Mouse (Mus musculus) midbrain, embryonic 15.5 days (tissue): ENCODE measurements around the gene Apbb1. TPM values are rescaled to one million over a fixed set of nuclear protein-coding genes. Genes with fewer than 3 reads are reported as not detected.

Experiments
- ATAC-seq: fragments of 200-750 bp; cut with Nextera tagmentation; replicated peaks from 2 replicates; pipeline ENCODE4 v1.8.0; 2017; ENCODE audit warnings: moderate TSS enrichment
- H3K27ac ChIP-seq: fragments of 300-500 bp; sonication (generic); 2 replicates; pipeline ENCODE4 v1.5.1; 2015; ENCODE audit warnings: mild to moderate bottlenecking, inconsistent platforms
- H3K27me3 ChIP-seq: fragments of 300-500 bp; sonication (generic); replicated peaks from 2 replicates; pipeline ENCODE4 v1.6.1; 2015; ENCODE audit warnings: inconsistent platforms
- H3K36me3 ChIP-seq: fragments of 300-500 bp; sonication (generic); replicated peaks from 2 replicates; pipeline ENCODE4 v1.6.1; 2015; ENCODE audit warnings: inconsistent platforms
- H3K4me1 ChIP-seq: fragments of 300-500 bp; sonication (generic); 2 replicates; pipeline ENCODE4 v1.6.1; 2015; ENCODE audit warnings: inconsistent platforms
- H3K4me2 ChIP-seq: fragments of 300-500 bp; sonication (generic); 2 replicates; pipeline ENCODE4 v1.6.1; 2015; ENCODE audit warnings: inconsistent platforms, mild to moderate bottlenecking, moderate library complexity
- H3K4me3 ChIP-seq: fragments of 300-500 bp; sonication (generic); 2 replicates; pipeline ENCODE4 v1.5.1; 2015; ENCODE audit warnings: mild to moderate bottlenecking, inconsistent platforms
- H3K9ac ChIP-seq: fragments of 300-500 bp; sonication (generic); 2 replicates; pipeline ENCODE4 v1.6.1; 2015; ENCODE audit warnings: mild to moderate bottlenecking, inconsistent platforms
- H3K9me3 ChIP-seq: fragments of 300-500 bp; sonication (generic); 2 replicates; pipeline ENCODE4 v1.6.1; 2016; ENCODE audit warnings: inconsistent platforms
- WGBS: fragments of 180-500 bp; shearing (Covaris S2); methylation state at CpG from one replicate; pipeline ENCODE4 v1.1.7; 2015; ENCODE audit warnings: mixed read lengths; 5-methylcytosine and 5-hydroxymethylcytosine counted together
- polyA plus RNA-seq: library from polyadenylated mRNA; unstranded; fragments of >200 nt; fragmentation: Nextera tagmentation; extraction: Ambion mirVana; gene quantifications from 2 replicates; pipeline ENCODE4 v1.2.1, GENCODE M21; 2015

The Apbb1 gene
- polyA plus RNA-seq, 1 experiment from 2014 or later = 319 TPM

GRCm38 (mm10) chr7:105569512-105570496, 11.6 kb downstream of the Apbb1 start:
- Histone ChIP-seq H3K9me3 (no peaks in the 10 kb centered on the region), H3K4me2 (peak overlapping the region; percentile 56), H3K9ac (peak overlapping the region; percentile 38; the same call in 1 of the 2 replicates), H3K4me3 (peak overlapping the region; percentile 28), H3K27me3 (no peaks in the 10 kb centered on the region), H3K36me3 (peaks cover 39% of the 10 kb centered on the region), H3K27ac (peak overlapping the region; percentile 89), H3K4me1 (peaks cover 57% of the 10 kb centered on the region)
- ATAC-seq = peak; percentile 34
- 7% methylated on average over 12 of the region's 12 CpGs for WGBS

DNA sequence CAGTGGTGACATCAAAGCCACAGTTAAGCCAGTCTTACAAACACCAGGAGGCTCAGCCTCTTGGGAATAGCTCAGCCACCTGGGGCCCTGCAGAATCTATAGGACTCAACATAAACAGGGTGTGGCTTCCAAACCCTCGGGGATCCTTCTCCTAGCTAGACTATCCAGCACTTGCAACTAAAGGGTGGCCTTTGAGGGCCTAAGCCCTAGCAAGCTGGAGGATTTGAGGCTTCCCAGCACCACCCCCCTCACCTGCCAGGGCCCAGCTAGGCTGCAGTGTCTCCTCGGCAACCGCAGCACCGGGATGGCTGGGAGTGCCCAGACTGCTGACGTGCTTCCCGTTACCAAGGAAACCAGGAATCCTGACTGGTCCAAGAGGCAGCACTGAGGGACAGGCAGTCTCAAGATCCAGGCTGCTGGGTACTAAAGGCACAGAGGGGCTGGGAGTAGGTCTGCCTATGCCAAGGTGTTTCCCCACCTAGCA, 12.4 kb downstream of the Apbb1 start:
- Histone ChIP-seq H3K9ac (peak overlapping the region; percentile 38), H3K4me3 (peak overlapping the region; percentile 28), H3K4me1 (peaks cover 56% of the 10 kb centered on the region), H3K9me3 (no peaks in the 10 kb centered on the region), H3K36me3 (peaks cover 42% of the 10 kb centered on the region), H3K4me2 (peak overlapping the region; percentile 56), H3K27me3 (no peaks in the 10 kb centered on the region), H3K27ac (peak overlapping the region; percentile 89)
- peak; percentile 94 for ATAC-seq
- 3% methylated on average over 6 of the region's 6 CpGs for WGBS

- WGBS = 3% methylated on average over 7 of the region's 7 CpGs
- H3K36me3 ChIP-seq = peaks cover 42% of the 10 kb centered on the region
- peaks cover 55% of the 10 kb centered on the region for H3K4me1 ChIP-seq
Observed at GRCm38 (mm10) chr7:105568583-105568982, 12.9 kb downstream of the Apbb1 start.

DNA sequence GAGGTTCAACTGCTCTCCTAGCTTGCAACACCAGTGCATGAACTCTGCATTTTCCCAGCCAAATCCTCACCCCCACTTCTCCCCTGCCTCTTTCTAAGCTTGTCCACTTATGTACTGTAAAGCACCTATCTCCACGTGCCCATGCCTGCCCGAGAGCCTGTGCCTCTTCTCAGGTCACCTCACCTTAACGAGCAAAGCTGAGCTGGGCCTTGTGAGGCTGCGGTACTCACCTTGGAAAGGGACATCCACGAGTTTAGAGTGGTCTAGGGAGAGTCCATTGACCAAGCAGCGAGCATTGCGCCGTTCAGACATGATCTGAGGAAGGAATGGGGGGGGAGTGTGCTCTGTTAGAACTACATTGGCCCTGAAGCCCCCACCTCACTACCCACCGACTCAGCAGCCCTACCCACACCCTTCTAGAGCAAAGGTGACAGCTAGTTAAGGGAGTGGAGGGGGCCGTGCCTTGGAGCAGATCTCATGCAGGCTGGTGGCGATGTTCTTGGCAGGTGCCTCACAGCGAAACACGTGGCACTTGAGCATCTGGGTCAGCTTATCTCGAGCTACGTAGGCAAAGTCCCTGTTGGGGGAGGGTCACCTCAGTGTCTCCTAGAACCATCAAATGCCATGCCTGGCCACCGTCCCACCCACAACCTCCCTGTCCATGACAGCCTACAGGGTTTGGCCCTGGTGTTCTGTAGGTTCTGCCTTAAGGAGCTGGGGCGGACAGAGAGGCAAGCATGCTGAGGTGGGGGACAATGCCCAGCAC, 16.2 kb downstream of the Apbb1 start:
- H3K4me1 ChIP-seq = peaks cover 29% of the 10 kb centered on the region
- ATAC-seq = no peak
- no peak overlapping the region for H3K4me3 ChIP-seq
- H3K27me3 ChIP-seq = no peaks in the 10 kb centered on the region
- peaks cover 50% of the 10 kb centered on the region for H3K36me3 ChIP-seq
- H3K4me2 ChIP-seq = no peak overlapping the region
- no peak overlapping the region for H3K27ac ChIP-seq
- H3K9ac ChIP-seq = no peak overlapping the region
- WGBS = 84% methylated on average over 17 of the region's 17 CpGs
- H3K9me3 ChIP-seq = no peaks in the 10 kb centered on the region

More at GRCm38 (mm10) chr7:105568583-105568982, 12.9 kb downstream of the Apbb1 start:
- Histone ChIP-seq H3K27ac (peak overlapping the region; percentile 89), H3K9ac (peak overlapping the region; percentile 38), H3K27me3 (no peaks in the 10 kb centered on the region), H3K4me2 (peak overlapping the region; percentile 56), H3K4me3 (peak overlapping the region; percentile 28), H3K9me3 (no peaks in the 10 kb centered on the region)
- ATAC-seq = peak; percentile 74

- Histone ChIP-seq H3K27me3 (no peaks in the 10 kb centered on the region), H3K4me3 (no peak overlapping the region), H3K9ac (no peak overlapping the region), H3K9me3 (no peaks in the 10 kb centered on the region), H3K36me3 (peaks cover 68% of the 10 kb centered on the region), H3K4me2 (no peak overlapping the region), H3K4me1 (peaks cover 10% of the 10 kb centered on the region), H3K27ac (no peak overlapping the region)
- ATAC-seq = no peak
- WGBS = 88% methylated on average over 3 of the region's 3 CpGs
Observed at GRCm38 (mm10) chr7:105563367-105563766, 18.1 kb downstream of the Apbb1 start.

DNA sequence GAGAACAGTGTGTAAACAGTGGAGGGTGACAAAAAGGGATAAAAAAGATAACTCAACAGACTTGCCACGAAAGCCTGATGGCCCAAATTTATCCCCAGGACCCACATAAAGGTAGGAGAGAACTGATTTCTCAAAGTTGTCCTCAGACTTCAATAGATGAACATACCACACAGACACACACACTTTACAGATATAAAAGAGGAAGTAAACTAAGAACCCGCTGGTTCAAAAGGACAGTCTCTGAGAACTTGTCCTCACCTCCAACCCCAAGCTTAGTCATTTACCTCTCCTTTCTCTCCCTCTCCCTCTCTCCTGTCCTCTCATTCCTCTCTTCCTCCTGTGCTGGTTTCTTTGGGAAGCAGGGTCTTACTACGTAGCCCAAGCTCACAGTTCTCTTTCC, 19.1 kb downstream of the Apbb1 start:
- H3K9me3 ChIP-seq = no peaks in the 10 kb centered on the region
- no peak overlapping the region for H3K9ac ChIP-seq
- H3K27me3 ChIP-seq = no peaks in the 10 kb centered on the region
- H3K4me3 ChIP-seq = no peak overlapping the region
- no peak for ATAC-seq
- H3K4me2 ChIP-seq = no peak overlapping the region
- no peak overlapping the region for H3K27ac ChIP-seq
- H3K4me1 ChIP-seq = no peaks in the 10 kb centered on the region
- 91% methylated on average over 3 of the region's 3 CpGs for WGBS
- H3K36me3 ChIP-seq = peaks cover 77% of the 10 kb centered on the region

DNA sequence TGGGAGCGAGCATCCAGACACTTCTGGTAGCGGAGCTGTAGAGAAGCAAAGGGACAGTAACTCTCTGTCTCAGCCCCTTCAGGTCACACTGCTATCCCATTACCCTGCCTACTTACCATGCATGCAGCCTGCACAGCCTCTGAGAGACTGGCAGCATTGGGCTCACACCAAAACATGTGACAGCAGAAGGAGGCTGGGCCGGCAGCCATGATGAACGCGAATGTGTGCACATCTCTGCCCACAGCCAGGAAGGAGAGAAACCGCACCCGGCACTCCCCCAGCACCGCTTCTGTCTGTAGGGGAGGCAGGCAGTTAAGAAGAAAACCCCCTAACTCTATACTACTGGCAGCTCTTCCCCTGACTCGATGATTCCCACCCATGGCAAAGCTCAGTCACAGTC, 22.4 kb downstream of the Apbb1 start:
- H3K4me3 ChIP-seq = no peak overlapping the region
- peaks cover 51% of the 10 kb centered on the region for H3K36me3 ChIP-seq
- 91% methylated on average over 9 of the region's 9 CpGs for WGBS

GRCm38 (mm10) chr7:105557671-105558070, 23.8 kb downstream of the Apbb1 start:
- Histone ChIP-seq H3K9ac (no peak overlapping the region), H3K4me3 (no peak overlapping the region), H3K27ac (no peak overlapping the region), H3K36me3 (peaks cover 43% of the 10 kb centered on the region), H3K9me3 (no peaks in the 10 kb centered on the region), H3K4me1 (peaks cover 26% of the 10 kb centered on the region), H3K27me3 (no peaks in the 10 kb centered on the region), H3K4me2 (no peak overlapping the region)
- WGBS = 87% methylated on average over 11 of the region's 11 CpGs
- ATAC-seq = no peak

More for the DNA sequence above, 22.4 kb downstream of the Apbb1 start:
- ATAC-seq = no peak
- Histone ChIP-seq H3K9ac (no peak overlapping the region), H3K4me2 (no peak overlapping the region), H3K9me3 (no peaks in the 10 kb centered on the region), H3K4me1 (peaks cover 20% of the 10 kb centered on the region), H3K27ac (no peak overlapping the region), H3K27me3 (no peaks in the 10 kb centered on the region)

DNA sequence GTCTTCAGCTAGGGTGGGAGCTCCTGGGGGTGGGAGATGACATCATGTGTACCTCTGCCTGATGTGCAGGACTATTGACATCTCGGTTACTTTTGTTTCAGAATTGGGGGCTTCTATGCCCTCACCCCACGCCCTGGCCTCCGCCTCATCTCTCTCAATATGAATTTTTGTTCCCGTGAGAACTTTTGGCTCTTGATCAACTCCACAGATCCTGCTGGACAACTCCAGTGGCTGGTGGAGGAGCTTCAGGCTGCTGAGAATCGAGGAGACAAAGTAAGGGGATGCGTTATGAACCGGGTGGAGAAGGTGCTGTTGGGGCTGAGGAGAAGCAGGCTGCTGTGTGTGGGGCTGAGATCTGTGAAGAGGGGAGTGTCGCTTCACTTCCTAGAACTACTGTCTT, 25.0 kb downstream of the Apbb1 start:
- no peak overlapping the region for H3K9ac ChIP-seq
- ATAC-seq = no peak
- H3K4me2 ChIP-seq = no peak overlapping the region
- H3K9me3 ChIP-seq = no peaks in the 10 kb centered on the region
- H3K4me1 ChIP-seq = peaks cover 26% of the 10 kb centered on the region
- H3K27ac ChIP-seq = no peak overlapping the region
- peaks cover 38% of the 10 kb centered on the region for H3K36me3 ChIP-seq
- no peak overlapping the region for H3K4me3 ChIP-seq
- H3K27me3 ChIP-seq = no peaks in the 10 kb centered on the region
- WGBS = 92% methylated on average over 8 of the region's 8 CpGs

- WGBS = 89% methylated on average over 10 of the region's 10 CpGs
- Histone ChIP-seq H3K36me3 (peaks cover 31% of the 10 kb centered on the region), H3K4me2 (peak overlapping the region; percentile 74), H3K4me3 (peak overlapping the region; percentile 89), H3K9ac (no peak overlapping the region), H3K27ac (no peak overlapping the region), H3K4me1 (peaks cover 26% of the 10 kb centered on the region), H3K9me3 (no peaks in the 10 kb centered on the region), H3K27me3 (no peaks in the 10 kb centered on the region)
- ATAC-seq = no peak
Observed at GRCm38 (mm10) chr7:105555571-105555970, 25.9 kb downstream of the Apbb1 start.

- Histone ChIP-seq H3K27ac (peak within 1 kb of the TSS; percentile 86), H3K4me3 (peak within 1 kb of the TSS; percentile 89), H3K36me3 (peaks cover 23% of the 10 kb centered on the region), H3K27me3 (no peaks in the 10 kb centered on the region), H3K9ac (peak within 1 kb of the TSS; percentile 92), H3K4me2 (peak within 1 kb of the TSS; percentile 74), H3K9me3 (no peaks in the 10 kb centered on the region), H3K4me1 (peaks cover 26% of the 10 kb centered on the region)
- WGBS = 4% methylated on average over 26 of the region's 26 CpGs
- ATAC-seq = peak; percentile 94
Observed at GRCm38 (mm10) chr7:105554212-105554942, 27.1 kb downstream of the Apbb1 start, which contains the start of gene Smpd1. Gene Smpd1, plus strand, starts transcription at chr7:105554360.
